Mouse (Mus musculus) 3T3-L1 (cell line): ENCODE data around the gene Polr3h.
A peak's percentile ranks its signal among the peaks of the same experiment; 100 is the strongest.
"Not testable (repeated sequence)": the region's sequence is repeated elsewhere in the genome, so short reads cannot be mapped to it uniquely, and the experiment has no call there.

Source experiments
- DNase-seq: peaks from one replicate; pipeline ENCODE4 v3.0.0-alpha.2; 2015; ENCODE audit warnings: low read depth, low spot score

Polr3h gene

DNA sequence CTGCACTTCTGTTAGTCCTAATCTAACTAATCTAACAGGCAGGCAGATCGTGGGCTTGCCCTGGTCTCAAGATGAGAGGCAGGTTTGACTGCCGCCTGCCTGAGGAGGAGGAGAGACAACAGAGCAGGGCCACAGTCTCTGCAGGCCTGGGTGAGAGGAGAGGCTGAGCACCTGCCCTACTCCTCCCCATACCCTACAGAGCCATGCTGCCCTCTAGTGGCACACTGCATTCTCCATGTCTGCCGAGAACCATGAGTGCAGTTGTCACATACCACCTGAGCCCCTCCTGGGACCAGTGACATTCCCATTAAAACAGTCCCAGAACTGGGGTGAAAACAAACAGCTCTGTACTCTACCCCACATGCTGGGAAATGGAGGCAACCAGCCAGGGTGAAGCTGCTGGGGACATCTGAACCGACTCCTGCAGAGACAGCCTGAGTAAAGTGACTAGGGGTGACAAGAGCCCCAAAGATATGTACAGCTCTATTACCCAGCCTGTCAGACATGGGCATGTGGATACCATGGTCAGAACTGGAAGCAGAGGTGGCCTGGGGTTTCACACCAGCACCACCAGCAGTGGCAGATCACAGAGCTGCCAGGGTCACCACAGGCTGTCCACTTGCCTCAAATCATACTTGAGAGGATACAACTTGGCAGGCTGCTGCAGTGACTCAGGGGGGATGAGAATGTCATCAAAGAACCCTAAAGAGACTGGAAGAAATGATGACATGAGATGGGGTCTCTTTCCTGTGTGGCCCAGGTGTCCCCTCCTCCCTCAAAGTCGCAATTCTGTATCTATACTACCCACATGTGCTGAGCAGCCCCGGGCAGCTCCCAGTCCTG is 8.2 kb downstream of the Polr3h start:
- DNase-seq, result peak; percentile 75

DNA sequence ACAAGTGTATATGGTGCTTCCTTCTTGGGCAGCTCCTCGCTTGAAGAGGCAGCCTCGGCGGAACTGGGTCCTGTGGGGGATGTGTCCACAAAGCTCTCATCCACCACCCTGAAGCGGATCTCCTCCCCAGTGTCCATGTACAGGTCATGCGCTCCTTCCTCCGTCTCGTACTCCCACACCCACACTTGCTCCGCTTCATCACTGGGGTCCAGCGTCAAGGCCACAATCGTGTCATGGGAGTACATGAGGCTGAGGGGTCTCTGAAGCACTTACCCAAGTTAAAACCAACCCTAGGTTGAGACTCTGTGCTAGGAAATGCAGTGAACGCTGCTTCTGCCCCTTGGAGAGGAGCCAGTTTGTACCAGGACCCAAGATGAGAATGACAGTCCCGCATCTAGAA is 8.8 kb downstream of the Polr3h start:
- no peak for DNase-seq

DNA sequence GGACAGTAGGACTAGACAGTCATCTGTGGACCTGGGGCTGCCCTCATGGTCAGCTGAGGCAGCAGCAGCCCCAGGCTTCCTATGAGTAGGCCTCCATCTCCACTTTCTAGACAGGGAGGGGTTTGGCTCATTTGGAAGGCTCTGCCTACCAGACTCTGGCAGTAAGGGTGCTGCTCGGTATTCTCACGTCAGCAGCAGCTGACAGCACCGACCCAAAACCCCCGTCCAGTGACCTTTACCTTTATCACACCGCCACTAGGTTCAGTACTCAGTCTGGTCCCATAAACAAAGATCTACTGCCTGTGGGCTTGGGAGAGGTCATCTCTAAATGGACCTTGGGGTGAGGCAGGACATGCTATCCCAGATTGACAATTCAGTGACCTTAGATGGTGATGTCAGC is 10.4 kb downstream of the Polr3h start:
- DNase-seq, result no peak

DNA sequence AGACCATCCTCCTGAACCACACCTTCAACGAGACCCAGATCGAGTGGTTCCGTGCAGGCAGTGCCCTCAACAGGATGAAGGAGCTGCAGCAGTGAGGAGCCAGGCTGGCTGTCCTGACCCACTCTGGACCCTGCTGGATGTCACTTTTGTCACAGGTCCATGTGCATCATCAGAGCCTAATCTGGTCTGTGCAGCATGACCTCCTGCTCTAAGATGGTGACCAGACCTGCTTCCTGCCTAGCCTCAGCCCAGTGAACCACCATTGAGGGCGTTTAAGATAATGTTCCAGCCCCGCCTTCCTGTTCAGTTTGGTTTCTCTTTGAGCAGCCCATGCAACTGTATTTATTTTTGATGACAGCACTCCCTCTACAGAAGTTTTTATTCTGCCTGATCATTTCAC is 11.4 kb downstream of the Polr3h start:
- no peak for DNase-seq

DNA sequence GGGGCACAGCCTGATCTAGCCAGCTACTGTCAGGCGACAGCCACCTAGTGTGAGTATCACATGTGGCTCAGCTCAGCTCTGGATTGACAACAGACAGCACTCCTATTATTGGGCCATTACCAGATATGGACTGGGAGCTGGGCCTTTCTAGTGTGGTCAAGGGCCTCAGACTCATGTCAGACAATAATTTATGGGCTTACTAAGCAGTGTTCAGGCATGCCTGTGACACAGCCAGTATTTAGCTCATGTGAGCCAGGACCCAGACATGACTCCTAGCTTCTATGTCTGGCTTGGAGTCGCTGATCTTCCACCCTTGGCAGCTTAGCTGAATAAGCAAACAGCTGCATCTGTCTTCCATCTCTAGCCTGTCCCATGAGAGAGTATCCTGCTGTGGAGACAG is 13.5 kb downstream of the Polr3h start:
- DNase-seq, result peak; percentile 71

DNA sequence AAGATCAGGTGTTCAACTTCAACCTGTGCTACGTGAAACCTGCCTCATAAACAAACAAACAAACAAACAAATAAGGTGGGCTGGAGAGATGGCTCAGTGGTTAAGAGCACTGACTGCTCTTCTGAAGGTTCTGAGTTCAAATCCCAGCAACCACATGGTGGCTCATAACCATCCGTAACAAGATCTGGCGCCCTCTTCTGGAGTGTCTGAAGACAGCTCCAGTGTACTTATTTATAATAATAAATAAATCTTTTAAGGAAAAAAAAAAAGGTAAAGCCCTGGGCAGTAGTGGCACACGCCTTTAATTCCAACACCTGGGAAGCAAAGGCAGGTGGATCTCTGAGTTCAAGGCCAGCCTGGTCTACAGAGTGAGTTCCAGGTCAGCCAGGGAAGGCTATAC is 17.3 kb downstream of the Polr3h start:
- not testable (repeated sequence) for DNase-seq

DNA sequence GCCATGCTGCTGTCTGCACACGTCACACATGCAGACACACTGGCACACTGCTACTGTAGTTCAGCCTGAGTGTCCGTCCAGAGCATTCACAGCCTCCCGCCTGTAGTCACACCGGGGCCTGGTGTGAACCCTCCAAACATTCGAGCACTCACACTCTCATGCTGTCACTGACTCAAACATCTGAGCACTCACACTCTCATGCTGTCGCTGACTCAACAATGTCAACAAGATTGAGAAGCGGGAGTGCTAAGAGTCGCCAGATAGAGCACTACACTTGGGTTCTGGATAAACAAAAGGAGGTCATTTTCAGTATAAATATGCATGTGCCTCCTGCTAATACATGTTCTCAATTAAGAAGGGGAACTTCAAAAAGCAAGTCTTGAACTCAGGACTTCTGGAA is 18.1 kb downstream of the Polr3h start:
- no peak for DNase-seq

DNA sequence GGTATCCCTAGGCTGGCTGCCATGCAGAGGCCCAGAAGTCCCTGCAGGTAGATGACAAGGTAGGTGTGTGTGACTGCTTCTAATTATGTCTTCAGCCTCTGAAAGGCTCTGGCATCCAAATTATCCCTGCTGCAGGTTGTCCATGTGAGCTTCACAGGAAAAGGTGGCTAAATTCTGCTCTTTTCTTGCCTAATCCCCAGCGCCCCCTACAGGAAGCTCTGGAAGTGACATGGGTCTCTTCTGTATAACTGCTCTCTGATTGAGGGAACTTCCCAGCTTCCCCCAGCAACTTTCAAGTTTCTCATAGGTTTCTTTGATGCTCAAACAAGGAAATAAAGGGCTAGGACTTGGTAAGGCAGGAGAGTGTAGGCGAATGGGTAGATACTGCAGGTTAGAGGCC is 21.1 kb downstream of the Polr3h start:
- DNase-seq, result peak; percentile 78

DNA sequence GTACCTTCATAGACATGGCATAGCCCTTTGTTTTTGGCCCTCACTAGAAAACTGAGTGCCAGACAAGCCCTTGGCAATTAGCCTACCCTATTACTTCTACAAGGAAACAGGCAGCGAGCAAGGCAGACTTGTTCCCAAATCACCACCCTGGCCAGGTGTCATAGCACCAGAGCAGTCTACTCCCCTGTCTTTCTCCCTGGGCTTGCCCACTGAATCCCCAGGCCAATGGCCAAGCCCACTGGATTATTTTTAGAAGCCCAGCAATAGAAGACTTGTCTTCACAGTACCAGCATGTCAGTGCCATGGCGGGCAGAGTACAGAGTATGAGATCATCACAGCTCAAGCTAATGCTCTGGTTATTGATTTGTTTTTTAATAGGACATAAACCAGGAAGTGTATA is 27.3 kb downstream of the Polr3h start:
- no peak for DNase-seq

DNA sequence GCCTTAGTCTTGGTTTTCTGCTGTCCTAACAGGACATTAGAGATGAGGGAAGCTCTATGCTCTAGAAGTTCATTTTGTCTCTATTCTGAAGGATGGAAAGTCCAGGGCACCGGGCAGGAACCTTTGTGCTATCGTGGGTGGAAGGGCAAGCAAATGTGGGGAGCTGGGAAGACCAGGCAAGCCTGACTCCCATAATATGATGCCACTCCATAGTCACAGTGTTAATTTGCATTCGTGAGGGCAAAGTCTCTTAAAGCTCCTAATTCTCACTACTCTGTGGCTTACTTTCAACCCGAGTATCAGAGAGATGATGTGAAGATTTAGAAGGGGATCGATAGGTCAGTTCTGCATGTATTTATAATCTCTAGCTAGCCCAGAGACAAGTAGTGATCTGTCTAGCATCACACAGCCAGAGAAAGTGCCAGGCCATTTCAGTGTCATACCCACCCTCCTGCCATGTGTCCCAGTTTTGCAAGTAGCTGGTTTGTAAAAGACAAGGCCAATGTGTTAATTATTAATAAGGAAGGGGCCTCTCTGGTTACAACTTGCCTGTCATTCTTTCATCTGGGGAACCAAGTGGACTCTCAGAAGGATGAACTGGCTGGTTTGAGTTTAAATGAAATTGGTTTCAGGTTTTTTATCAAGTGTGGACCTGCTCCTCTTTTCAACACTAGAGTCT is 28.3 kb downstream of the Polr3h start:
- no peak for DNase-seq

DNA sequence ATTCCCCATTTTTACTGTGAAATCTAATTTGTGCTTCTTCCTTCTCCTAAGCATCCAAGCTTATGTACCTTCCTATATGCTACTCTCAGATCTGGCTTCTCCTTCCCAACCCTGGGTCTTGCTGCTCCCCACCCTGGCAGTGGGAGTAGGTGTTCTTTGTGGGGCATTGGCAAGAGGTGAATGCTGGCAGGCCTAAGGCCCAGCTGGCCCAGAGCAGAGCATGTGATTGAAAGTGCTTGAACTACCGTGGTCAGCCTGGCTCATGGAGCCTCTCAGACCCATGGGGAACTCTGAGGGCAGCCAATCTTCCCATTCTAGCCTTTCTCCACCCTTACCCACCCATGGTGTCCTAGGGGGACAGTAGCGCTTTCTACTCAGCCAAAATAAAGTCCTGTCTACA is 29.6 kb downstream of the Polr3h start:
- no peak for DNase-seq

DNA sequence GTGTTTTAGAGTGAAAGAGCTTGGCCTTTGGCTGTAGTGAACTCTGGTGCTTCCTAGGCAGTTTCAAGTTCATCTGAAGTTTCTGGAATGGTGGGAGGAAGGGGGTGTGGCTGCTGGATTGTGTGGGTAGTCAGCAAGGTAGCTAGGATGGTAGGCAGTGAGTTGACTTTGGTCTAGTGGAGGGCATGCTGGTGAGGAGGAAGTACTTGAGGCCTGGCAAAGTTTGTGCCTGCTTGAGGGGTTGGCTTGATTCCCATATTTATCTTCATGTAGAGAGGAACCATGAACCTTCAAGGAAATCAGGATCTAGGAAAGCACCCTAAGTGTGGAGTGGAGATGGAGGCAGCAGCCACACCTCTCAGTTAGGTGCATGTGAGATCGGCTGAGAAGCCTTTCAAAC is 32.0 kb downstream of the Polr3h start:
- DNase-seq, result no peak

DNA sequence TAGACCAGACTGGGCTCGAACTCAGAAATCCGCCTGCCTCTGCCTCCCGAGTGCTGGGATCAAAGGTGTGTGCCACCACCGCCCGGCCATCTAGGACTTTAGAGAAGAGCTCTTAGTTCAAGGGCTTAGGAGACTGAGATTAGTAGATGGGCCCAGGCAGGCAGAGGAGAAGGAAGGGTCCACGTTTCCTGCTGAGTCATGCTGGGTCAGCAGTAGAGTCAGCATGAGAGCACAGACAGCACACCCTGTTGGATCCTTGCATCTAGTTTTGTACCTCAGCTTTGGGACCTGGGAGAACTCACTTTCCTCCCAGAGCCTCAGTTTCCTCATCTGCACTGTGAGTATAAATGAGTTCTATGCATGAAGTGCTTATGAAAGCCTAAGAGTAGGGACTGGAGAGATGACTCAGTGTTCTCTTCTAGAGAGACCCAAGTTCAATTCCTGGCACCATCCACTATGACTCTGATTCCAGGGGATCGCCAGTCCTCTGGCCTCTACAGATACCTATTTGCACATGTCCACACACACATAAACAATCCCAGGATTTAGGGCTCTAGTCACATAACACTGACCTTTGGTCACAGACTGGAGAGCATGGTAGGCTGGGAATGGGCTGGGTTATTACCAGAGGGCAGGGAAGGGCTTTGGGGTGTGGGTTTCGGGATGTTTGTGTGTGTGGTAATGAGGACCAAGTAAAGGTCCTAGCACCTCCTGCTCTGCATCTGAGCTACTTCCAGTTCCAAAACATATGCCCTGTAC is 34.0 kb downstream of the Polr3h start:
- DNase-seq, result peak; percentile 17

DNA sequence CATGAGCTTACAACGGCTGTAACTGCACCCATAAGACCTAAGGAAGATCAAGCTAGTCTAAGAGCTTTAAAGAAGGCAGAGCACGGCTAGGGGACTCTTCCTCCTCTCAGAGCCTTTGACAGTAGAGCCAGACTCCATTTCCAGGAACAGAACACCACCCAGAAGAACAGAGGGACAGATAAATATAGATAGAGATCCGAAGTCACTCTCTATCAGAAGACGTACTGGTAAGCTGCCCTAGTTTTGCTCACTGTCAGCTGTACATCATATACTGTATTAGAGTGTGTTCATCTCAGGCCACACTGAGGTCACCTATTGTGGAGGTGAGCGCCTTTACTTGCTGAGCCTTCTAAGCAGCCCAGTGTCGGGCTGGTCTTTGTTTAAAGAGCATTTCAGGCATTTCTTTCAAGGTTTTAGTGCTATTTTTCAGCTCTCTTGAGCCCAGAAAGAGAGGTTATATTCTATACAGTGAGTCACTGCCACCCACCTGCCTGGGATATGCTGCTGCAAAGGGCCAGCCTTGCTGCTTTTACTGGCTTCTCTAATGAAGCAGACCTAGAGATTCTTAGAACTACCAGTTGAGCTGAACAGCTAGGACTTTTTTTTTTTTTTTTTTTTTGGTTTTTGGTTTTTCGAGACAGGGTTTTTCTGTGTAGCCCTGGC is 34.8 kb downstream of the Polr3h start:
- no peak for DNase-seq

DNA sequence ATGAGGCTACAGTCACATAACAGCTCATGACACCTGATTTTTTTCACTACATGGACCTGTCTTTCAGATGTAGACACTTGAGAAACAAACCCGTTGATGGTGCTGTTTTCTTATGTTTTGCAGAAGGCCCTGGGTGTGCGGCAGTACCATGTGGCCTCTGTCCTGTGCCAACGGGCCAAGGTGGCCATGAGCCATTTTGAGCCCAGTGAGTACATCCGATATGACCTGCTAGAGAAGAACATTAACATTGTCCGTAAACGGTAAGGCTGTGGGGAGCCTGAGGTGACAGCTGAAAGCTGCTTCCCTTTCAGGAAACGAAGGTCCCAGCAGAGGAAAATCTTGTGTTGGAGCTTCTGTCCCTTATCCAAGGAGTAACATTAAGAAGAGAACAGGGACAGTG is 36.9 kb downstream of the Polr3h start:
- no peak for DNase-seq

DNA sequence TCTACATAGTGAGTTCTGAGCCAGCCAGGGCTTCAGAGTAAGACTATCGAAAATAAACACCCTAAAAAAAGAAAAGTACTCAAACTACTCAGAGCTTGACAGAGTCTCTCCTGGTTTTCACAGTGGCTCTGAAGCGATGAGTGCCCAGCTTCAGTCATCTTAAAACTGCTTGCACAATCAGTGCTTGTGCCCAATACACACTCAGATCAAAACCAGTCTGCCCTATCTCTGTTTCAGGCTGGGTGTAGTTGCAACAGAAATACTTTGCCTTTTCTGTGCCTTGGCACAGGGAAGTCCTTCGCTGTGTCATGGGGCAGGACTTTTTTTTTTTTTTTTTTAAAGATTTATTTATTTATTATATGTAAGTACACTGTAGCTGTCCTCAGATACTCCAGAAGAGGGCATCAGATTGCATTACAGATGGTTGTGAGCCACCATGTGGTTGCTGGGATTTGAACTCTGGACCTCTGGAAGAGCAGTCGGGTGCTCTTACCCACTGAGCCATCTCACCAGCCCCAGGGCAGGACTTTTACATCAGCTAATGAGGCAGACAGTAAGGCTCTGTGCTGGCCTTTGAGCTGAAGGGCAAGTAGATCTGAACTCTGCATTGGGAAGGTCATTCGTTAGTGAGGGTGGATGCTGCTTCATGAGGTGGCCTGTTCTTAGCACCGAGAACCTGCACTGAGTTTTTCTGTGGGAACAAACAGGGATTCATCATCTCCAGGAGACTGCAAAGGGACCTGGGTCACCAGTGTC is 39.1 kb downstream of the Polr3h start:
- no peak for DNase-seq

DNA sequence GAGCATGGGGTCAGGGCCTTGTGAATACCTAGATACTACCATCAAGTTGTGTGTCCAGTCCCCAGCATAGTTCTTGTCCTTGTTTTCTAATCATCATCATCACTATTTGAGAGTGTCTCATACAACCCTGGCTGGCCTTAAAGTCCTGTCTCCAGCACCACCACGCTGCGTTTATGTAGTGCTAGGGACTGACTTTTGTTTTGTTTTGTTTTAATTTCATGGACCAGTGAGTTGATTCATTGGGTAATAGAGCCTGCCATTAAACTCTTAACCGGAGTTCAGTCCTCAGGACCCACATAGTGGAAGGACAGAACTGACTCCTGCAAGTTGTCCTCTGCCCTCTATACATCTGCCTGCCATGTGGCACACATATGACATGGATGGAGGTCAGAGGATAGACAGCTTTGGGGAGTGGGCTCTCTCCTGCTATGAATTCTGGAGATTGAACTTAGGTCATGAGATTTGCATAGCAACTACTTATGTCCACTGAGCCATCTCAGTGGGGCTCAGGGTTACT is 40.6 kb downstream of the Polr3h start:
- DNase-seq, result no peak

DNA sequence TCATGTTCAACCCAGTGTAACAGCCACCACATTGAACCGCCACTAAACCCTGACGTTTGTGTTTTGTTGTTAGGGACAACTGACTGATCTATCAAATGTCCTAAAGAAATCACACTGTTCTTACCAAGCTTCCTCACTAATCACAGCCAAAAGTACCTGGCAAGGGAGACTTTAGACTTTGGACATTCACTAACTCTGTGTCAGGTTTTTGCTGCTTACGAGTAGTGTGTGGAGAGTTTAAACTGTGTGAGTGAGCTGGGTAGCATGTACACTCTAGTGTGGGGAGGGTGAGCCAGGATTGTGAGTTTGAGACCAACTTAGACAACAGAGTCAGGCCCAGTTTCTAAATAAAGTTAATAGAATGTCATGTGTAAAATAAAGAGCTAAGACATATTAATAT is 43.7 kb downstream of the Polr3h start:
- DNase-seq, result no peak

DNA sequence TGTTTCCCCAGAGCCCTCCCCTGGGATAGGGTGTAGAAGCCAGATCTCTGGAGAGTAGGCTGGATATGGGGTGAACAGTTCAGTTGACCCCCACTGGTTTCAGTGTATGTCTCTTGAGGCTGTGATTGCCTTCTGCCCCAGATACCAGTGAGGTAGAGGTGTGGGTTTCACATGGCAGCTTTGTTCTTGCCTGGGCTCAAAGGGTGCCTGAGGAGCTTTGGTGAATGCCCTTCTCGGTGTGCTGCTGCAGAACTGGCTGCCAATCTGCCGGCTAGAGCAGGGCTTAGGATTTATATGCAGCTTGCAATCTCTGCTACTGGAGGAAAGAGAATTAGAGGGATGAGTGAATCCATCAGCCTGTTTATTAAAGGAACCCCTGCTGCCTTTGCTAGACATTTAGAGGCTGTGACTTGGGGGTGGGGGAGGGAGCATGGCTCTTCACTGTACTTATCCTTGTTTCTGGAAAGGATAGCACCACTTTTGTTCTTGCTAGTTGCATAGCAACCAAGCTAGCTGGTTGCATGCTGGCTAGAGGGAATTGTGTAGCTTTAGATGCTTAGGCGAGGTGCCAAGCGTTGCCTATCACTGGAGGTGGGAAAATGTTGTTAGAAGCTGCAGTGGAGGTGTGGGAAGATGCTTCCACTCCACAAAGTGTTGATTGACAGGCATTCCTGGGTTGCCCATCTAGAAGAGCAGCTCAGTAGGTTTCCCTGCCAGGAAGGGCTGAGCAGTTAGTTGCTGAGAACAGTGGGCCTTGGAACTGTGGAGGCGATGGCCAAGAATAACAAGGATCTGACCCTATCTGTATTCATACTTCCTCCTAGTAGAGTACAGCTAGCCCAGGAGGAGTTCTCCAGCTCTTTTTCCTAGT is 46.3 kb downstream of the Polr3h start:
- no peak for DNase-seq
